Mouse (Mus musculus): ENCODE results near the gene Clcnkb.

The Clcnkb gene

DNA sequence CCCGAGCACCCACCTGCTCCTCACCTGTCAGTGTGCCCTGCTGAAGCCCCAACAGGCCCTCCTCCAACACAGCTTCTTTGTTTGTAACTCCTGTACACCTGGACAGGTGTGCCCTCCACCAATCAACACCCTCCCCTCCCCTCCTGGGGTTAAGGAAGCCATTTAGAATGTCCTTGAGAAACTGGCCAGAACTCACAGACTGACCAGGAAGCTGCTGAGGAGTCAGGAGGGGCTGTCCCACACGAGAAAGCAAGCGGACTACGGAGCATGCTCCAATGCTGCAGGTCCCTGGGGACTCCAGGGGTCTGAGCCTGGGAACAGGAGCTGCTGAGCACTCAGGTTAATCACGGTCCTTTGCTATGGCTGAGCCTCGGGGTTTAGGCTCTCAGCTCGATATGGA, at the start of gene Clcnkb:
Clcnkb (minus strand) TSS at position 91 of the 400 bp plus-strand sequence.
- DNase-seq: no peak

DNA sequence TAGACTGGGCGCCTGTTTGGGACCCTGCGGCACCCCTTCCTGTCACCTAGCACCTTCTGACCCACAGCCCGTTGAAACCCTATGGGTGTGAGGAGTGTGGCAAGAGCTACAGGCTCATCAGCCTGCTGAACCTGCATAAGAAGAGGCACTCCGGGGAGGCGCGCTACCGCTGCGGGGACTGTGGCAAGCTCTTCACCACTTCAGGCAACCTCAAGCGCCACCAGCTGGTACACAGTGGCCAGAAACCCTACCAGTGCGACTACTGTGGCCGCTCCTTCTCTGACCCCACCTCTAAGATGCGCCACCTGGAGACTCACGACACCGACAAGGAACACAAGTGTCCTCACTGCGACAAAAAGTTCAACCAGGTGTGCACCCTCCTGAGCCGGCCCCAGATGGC, 48.9 kb upstream of the Clcnkb start:
- no peak for DNase-seq

GRCm38 (mm10) chr4:141463472-141463871, 47.7 kb upstream of the Clcnkb start:
- peak in 1 of 2 experiments; percentile 7 for DNase-seq

DNA sequence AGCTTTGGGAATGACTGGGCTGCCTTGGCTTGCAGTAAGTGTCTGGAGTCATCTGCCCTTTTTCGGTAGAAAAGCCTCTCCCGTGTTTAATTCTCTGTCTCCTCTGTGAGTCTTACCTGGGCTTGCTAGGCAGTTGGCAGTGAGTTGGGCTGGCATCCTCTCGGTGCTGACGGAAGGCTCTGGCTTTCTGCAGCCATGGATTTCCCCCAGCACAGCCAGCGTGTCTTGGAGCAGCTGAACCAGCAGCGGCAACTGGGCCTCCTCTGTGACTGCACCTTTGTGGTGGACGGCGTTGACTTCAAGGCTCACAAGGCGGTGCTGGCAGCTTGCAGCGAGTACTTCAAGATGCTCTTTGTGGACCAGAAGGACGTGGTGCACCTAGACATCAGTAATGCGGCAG, 45.8 kb upstream of the Clcnkb start:
- peak; percentile 38 to 59 for DNase-seq

- peak in 1 of 2 experiments; percentile 10 for DNase-seq
These were observed 45.3 kb upstream of the Clcnkb start for GRCm38 (mm10) chr4:141461088-141461487.

DNA sequence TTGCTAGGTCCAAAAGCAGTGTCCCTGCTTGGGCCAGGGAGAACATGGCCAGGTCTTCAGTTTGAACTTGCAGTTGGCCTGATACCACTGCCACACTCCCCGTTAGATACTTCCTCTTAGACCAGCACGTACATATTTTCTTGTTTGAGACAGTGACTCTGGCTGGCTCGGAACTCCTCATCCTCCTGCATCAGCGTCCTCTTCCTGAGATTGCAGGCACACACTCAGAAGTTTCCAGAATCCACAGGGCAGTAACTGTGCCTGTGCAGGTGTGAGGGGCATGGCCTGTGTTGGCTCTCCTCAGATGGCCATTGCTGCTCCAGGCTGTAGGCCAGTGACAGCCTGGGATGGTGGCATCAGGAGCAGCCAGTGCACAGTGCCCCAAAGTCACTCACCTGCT, 44.7 kb upstream of the Clcnkb start:
- no peak for DNase-seq

- no peak for DNase-seq
These were observed 44.0 kb upstream of the Clcnkb start for GRCm38 (mm10) chr4:141459766-141460165.

- no peak for DNase-seq
These were observed 43.1 kb upstream of the Clcnkb start for GRCm38 (mm10) chr4:141458888-141459287.

GRCm38 (mm10) chr4:141458236-141458635, 42.4 kb upstream of the Clcnkb start:
- no peak for DNase-seq

DNA sequence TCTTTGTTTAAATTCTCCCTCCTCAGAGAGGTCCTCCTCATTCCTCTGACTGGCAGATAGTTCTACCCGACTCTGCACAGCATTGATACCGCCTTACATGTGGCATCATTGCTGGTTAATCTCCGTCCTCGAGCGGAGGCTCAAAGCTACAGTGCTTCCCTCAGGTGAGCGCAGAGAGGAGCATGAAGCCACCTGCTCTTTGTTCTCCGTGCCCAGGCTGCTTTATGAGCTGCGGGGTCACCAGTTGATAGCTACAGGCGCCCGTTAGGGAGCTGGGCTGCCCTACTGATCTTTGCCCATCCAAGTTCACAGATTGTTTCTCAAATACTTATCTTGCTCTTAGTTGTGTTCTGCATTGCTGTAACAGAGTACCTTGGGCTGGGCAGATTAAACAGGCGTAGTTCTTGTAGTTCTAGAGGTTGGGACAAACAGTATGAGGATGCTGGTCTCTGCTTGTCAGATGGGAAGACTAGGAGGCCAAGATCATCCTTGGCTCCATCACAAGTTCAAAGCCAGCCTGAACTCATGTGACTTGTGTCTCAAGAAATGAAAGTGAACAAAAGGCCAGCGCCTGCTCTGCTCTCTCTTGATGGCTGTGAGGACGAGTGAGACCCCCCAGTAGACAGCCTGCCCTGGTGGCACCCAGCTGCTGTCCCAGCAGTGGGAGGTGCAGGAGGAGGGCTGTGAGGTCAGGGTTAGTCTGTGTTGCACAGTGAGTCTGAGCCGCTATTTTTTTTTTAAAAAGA, 40.6 kb upstream of the Clcnkb start:
- no peak for DNase-seq

- DNase-seq: peak in 1 of 2 experiments; percentile 9
These were observed 39.7 kb upstream of the Clcnkb start for GRCm38 (mm10) chr4:141455526-141455925.

DNA sequence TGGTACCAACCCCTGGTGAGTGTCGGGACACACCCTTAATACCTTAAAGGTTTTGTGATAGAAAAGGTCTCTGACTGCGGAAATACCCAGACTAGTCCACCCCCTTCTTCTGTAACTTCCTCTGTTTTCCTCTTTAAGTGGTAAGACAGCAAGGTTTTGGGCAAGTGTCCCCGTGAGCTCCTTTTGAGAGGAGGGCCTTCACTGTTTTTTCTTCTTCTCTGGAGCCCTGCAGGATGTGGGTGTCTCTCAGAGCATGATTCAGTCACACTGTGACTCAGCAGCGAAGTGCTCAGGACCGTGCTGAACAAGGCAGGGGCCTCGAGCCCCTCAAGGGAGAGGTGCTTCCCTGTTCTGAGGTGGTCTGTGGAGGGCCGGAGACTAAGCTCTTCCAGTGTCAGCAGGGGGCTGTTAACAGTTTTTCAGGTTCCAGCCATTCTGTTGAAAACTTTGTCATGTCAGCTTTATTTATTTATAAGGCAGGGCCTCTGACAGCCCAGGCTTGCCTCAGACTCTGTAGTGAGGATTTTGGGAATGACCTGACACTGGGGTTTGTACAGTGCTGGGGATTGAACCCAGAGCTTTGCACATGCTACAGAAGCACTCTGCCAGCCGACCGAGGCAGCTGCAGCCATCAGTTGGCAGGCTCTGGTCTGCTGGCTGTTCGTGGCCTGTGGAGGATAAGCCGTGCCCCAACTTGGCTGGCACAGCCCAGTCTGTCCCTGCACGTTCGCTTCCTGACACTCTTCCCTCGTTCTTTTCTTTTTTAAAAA, 39.0 kb upstream of the Clcnkb start:
- peak in 1 of 2 experiments; percentile 34 for DNase-seq

DNA sequence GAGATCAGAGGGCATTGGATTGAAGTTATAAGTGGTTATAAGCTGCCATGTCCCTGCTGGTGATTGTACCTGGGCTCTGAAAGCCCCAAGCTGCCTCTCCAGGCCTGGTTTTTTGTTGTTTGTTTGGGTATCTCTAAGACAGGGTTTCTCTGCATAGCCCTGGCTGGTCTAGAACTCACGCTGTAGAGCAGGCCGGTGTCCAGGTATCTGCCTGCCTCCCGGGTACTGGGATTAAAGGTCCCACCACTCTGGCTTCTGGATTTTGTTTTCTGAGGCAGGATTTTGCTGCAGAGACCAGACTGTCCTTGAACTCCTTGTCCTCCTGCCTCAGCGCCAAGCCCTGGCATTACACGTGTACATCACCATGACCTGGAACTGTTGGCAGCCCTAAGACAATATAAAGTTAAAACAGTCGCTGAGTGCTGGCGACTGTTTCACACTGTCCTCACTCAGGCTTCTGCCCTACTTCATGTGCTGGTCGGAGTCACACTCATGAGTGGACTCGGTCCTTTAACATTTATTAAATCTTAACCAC, 36.2 kb upstream of the Clcnkb start:
- no peak for DNase-seq

DNA sequence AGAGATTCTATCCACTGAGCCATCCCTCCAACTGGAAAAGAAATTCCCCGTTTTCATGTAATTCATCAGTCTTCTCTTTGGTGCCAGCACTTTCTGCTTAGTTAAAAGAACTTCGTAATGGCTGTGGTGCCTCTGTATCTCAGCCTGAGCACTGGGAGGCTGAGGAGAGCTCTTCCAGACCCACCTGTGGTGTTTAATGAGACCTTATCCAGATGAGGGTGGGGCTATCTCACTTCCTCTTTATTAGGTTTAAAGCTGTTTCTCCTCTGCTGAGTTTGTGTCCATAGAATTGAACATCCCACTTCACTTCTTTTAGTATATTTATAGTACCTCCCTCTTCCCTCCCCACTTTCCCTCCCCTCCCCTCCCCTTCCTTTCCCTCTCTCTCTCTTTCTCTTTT, 35.4 kb upstream of the Clcnkb start:
- DNase-seq: no peak

- no peak for DNase-seq
These were observed 30.4 kb upstream of the Clcnkb start for GRCm38 (mm10) chr4:141446211-141446610.

- DNase-seq: no peak
These were observed 29.5 kb upstream of the Clcnkb start for GRCm38 (mm10) chr4:141445328-141445720.

DNA sequence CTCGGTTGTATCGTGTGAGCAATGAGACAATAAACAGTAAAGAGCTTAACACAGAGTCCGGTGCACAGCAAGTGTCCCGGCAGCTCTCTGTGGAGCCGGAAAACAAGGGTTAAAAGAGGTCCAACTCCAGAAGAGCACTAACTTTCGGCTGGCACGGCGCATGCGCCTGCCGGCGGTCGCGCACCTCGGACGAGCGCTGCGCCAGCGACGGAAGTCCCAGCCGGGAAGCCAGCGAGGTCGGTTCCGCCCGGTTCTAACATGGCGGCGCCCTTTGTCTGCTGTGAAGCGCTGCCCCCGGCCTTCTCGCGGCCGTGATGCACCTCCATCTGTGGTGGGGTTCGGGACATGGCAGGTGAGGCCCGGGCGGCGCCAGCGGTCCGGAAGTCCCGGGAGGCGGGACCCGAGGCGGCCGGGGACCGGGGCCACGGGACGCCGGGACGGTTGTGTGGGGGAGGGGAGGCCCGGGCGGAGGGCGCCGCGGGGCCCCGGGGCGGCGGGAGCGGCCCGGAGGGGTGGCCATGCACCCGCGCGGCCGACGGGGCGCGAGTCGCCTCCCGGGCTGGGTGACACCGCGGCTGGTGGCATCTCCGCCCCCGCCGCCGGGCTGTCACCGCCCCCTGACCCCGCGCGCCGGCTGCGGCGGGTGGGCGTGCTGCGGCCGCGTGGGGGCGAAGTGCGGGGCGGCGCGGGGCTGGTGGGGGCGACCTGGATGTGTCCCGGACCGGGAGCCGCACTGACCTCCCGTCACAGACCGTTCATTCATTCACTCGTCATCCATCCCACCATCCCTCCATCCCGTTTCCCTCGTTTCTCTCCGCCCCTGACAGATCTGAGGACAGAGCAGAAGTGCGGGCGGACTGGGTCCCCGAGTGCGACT, 28.9 kb upstream of the Clcnkb start, which contains the start of gene Zbtb17:
Zbtb17 (plus strand) TSS at position 204 of the 877 bp plus-strand sequence.
- DNase-seq: peak; percentile 91 to 94

- DNase-seq: no peak
These were observed 28.0 kb upstream of the Clcnkb start for GRCm38 (mm10) chr4:141443641-141444429.

DNA sequence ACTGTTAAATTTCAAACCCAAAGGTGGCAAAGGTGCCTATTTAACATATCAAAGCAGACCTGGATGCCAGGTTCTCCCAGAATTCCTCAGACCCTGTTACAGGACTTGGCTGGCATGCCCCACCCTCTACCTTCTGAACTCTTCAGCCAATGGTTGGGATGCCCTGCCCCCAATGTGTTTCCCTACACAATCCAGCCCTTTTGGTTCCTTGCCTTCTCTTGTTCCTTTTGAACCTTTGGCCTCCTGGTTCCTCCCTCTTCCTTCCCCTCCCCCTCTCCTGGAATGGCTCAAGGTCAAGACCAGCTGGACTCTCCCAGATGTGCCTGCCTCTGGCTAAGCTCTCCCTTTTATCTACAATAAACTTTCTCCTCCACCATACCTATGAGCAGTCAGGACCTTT, 25.1 kb upstream of the Clcnkb start:
- no peak for DNase-seq

DNA sequence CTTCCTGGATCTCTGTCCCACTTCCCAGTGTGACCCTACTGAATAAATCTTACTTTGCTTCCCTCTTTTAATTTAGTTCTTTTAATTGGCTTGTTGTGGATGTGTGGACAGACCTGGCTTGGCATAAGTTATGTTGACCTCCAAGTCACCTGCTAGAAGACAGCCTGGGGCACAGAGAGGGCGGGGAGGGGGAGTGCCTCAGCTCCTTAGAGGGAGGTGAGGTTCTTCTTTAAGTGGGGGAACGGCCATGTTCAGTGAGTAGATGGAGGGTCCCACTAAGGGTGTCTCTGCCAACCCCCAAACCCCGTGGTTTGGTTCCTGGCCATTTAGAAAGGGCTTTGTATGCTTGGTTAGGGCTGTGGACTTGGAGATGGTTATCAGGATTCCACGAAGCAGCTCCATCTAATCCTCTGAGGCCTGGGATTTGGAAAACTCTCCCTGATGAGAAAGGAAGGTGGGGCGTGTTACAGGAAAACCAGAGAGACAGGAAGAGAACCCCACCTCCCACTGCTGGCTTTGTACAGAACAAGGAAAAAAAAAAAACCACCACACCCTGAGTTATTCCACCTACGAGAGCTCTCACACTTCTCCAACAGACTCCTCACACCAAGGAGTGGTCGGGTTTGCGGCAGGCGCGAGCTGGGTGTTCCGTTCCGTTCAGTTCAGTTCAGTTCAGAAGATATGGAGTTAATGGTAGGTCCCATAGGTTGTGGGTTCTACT, 23.4 kb upstream of the Clcnkb start:
- no peak for DNase-seq

GRCm38 (mm10) chr4:141435974-141436373, 20.2 kb upstream of the Clcnkb start, which contains the start of gene Srarp:
Srarp (minus strand) TSS chr4:141436105.
- DNase-seq: no peak
